Mouse (Mus musculus) hindbrain, embryonic 12.5 days (tissue): ENCODE measurements around the gene Brca1. TPM values are rescaled to one million over a fixed set of nuclear protein-coding genes. Genes with fewer than 3 reads are reported as not detected.

Experiments
- ATAC-seq: fragments of 200-750 bp; cut with Nextera tagmentation; 2 replicates; pipeline ENCODE4 v1.8.0; 2017; ENCODE audit warnings: moderate TSS enrichment; ENCODE audit not compliant: low FRiP score
- H3K27ac ChIP-seq: fragments of 300-500 bp; sonication (generic); 2 replicates; pipeline ENCODE4 v1.5.1; 2016; ENCODE audit warnings: mild to moderate bottlenecking
- H3K27me3 ChIP-seq: fragments of 300-500 bp; sonication (generic); 2 replicates; pipeline ENCODE4 v1.6.1; 2016; ENCODE audit warnings: mild to moderate bottlenecking
- H3K36me3 ChIP-seq: fragments of 300-500 bp; sonication (generic); 2 replicates; pipeline ENCODE4 v1.6.1; 2016; ENCODE audit warnings: mild to moderate bottlenecking
- H3K4me1 ChIP-seq: fragments of 300-500 bp; sonication (generic); 2 replicates; pipeline ENCODE4 v1.6.1; 2016
- H3K4me2 ChIP-seq: fragments of 300-500 bp; sonication (generic); replicated peaks from 2 replicates; pipeline ENCODE4 v1.6.1; 2016; ENCODE audit warnings: mild to moderate bottlenecking
- H3K4me3 ChIP-seq: fragments of 300-500 bp; sonication (generic); 2 replicates; pipeline ENCODE4 v1.5.1; 2016; ENCODE audit warnings: mild to moderate bottlenecking
- H3K9ac ChIP-seq: fragments of 300-500 bp; sonication (generic); 2 replicates; pipeline ENCODE4 v1.6.1; 2016; ENCODE audit warnings: mild to moderate bottlenecking, moderate library complexity
- H3K9me3 ChIP-seq: fragments of 300-500 bp; sonication (generic); replicated peaks from 2 replicates; pipeline ENCODE4 v1.6.1; 2016; ENCODE audit warnings: mild to moderate bottlenecking
- WGBS: fragments of 180-500 bp; shearing (Covaris S2); methylation state at CpG from one replicate; pipeline ENCODE4 v1.1.7; 2016; 5-methylcytosine and 5-hydroxymethylcytosine counted together
- polyA plus RNA-seq: library from polyadenylated mRNA; unstranded; fragments of >200 nt; fragmentation: Nextera tagmentation; extraction: Ambion mirVana; gene quantifications from 2 replicates; pipeline ENCODE4 v1.2.1, GENCODE M21; 2016

The Brca1 gene
- polyA plus RNA-seq, 1 experiment from 2014 or later: 12.1 TPM

- Histone ChIP-seq H3K36me3 (peaks cover 43% of the 10 kb centered on the region), H3K27me3 (no peaks in the 10 kb centered on the region), H3K4me1 (no peaks in the 10 kb centered on the region), H3K4me2 (no peak overlapping the region), H3K9ac (no peak overlapping the region), H3K9me3 (no peaks in the 10 kb centered on the region), H3K4me3 (no peak overlapping the region), H3K27ac (no peak overlapping the region)
- ATAC-seq: no peak
- WGBS: 92% methylated on average over 10 of the region's 10 CpGs
Observed at GRCm38 (mm10) chr11:101525056-101525455, 26.7 kb downstream of the Brca1 start.

GRCm38 (mm10) chr11:101524446-101524845, 27.3 kb downstream of the Brca1 start:
- Histone ChIP-seq H3K9ac (no peak overlapping the region), H3K9me3 (no peaks in the 10 kb centered on the region), H3K27me3 (no peaks in the 10 kb centered on the region), H3K4me2 (no peak overlapping the region), H3K27ac (no peak overlapping the region), H3K4me3 (no peak overlapping the region), H3K36me3 (peaks cover 43% of the 10 kb centered on the region), H3K4me1 (no peaks in the 10 kb centered on the region)
- no peak for ATAC-seq
- WGBS: 94% methylated on average over 8 of the region's 8 CpGs

- Histone ChIP-seq H3K36me3 (peaks cover 25% of the 10 kb centered on the region), H3K4me2 (no peak overlapping the region), H3K9ac (no peak overlapping the region), H3K4me3 (no peak overlapping the region), H3K9me3 (no peaks in the 10 kb centered on the region), H3K4me1 (no peaks in the 10 kb centered on the region), H3K27me3 (no peaks in the 10 kb centered on the region), H3K27ac (no peak overlapping the region)
- ATAC-seq: no peak
- WGBS: 93% methylated on average over 6 of the region's 6 CpGs
Observed at GRCm38 (mm10) chr11:101519364-101519763, 32.4 kb downstream of the Brca1 start.

- Histone ChIP-seq H3K27ac (no peak overlapping the region), H3K4me1 (no peaks in the 10 kb centered on the region), H3K27me3 (no peaks in the 10 kb centered on the region), H3K4me3 (no peak overlapping the region), H3K4me2 (no peak overlapping the region), H3K36me3 (peaks cover 25% of the 10 kb centered on the region), H3K9me3 (no peaks in the 10 kb centered on the region), H3K9ac (no peak overlapping the region)
- WGBS: 83% methylated on average over 5 of the region's 5 CpGs
- no peak for ATAC-seq
Observed at GRCm38 (mm10) chr11:101518937-101519336, 32.8 kb downstream of the Brca1 start.

- H3K9ac ChIP-seq: no peak overlapping the region
- H3K4me2 ChIP-seq: no peak overlapping the region
- ATAC-seq: no peak
- H3K27ac ChIP-seq: no peak overlapping the region
- H3K9me3 ChIP-seq: no peaks in the 10 kb centered on the region
- H3K4me1 ChIP-seq: no peaks in the 10 kb centered on the region
- H3K27me3 ChIP-seq: no peaks in the 10 kb centered on the region
- no peak overlapping the region for H3K4me3 ChIP-seq
- 95% methylated on average over 7 of the region's 7 CpGs for WGBS
- H3K36me3 ChIP-seq: peaks cover 24% of the 10 kb centered on the region
Observed at GRCm38 (mm10) chr11:101507090-101507489, 44.7 kb downstream of the Brca1 start.

- H3K9ac ChIP-seq: no peak overlapping the region
- H3K4me3 ChIP-seq: no peak overlapping the region
- no peak overlapping the region for H3K4me2 ChIP-seq
- H3K9me3 ChIP-seq: no peaks in the 10 kb centered on the region
- H3K4me1 ChIP-seq: no peaks in the 10 kb centered on the region
- peaks cover 22% of the 10 kb centered on the region for H3K36me3 ChIP-seq
- ATAC-seq: no peak
- H3K27ac ChIP-seq: no peak overlapping the region
- no peaks in the 10 kb centered on the region for H3K27me3 ChIP-seq
- WGBS: 84% methylated on average over 5 of the region's 5 CpGs
Observed at GRCm38 (mm10) chr11:101506269-101506780, 45.4 kb downstream of the Brca1 start.

- Histone ChIP-seq H3K36me3 (peaks cover 5% of the 10 kb centered on the region; the same call in 1 of the 2 replicates), H3K9ac (no peak overlapping the region), H3K4me2 (no peak overlapping the region), H3K27ac (peak overlapping the region; percentile 81; the same call in 1 of the 2 replicates), H3K4me1 (peaks cover 13% of the 10 kb centered on the region), H3K9me3 (no peaks in the 10 kb centered on the region), H3K4me3 (no peak overlapping the region), H3K27me3 (no peaks in the 10 kb centered on the region)
- no peak for ATAC-seq
- 76% methylated on average over 6 of the region's 6 CpGs for WGBS
Observed at GRCm38 (mm10) chr11:101486126-101486525, 65.6 kb downstream of the Brca1 start.

- Histone ChIP-seq H3K4me3 (no peak overlapping the region), H3K4me1 (peaks cover 18% of the 10 kb centered on the region), H3K27me3 (no peaks in the 10 kb centered on the region), H3K9ac (no peak overlapping the region), H3K27ac (peak overlapping the region; percentile 81), H3K4me2 (no peak overlapping the region), H3K9me3 (no peaks in the 10 kb centered on the region), H3K36me3 (peaks cover 5% of the 10 kb centered on the region; the same call in 1 of the 2 replicates)
- 50% methylated on average over 6 of the region's 6 CpGs for WGBS
- ATAC-seq: no peak; the same call in 1 of the 2 replicates
Observed at GRCm38 (mm10) chr11:101485509-101486028, 66.2 kb downstream of the Brca1 start.

GRCm38 (mm10) chr11:101484814-101485213, 66.9 kb downstream of the Brca1 start:
- Histone ChIP-seq H3K9me3 (no peaks in the 10 kb centered on the region), H3K27me3 (no peaks in the 10 kb centered on the region), H3K27ac (peak overlapping the region; percentile 81; the same call in 1 of the 2 replicates), H3K4me2 (no peak overlapping the region), H3K36me3 (peaks cover 5% of the 10 kb centered on the region; the same call in 1 of the 2 replicates), H3K4me3 (no peak overlapping the region), H3K4me1 (peaks cover 24% of the 10 kb centered on the region), H3K9ac (no peak overlapping the region)
- no peak for ATAC-seq
- WGBS: 88% methylated on average over 7 of the region's 7 CpGs

- Histone ChIP-seq H3K27ac (peak overlapping the region; percentile 87), H3K4me1 (peaks cover 30% of the 10 kb centered on the region), H3K27me3 (no peaks in the 10 kb centered on the region), H3K9ac (no peak overlapping the region), H3K4me2 (no peak overlapping the region), H3K4me3 (no peak overlapping the region), H3K9me3 (no peaks in the 10 kb centered on the region), H3K36me3 (no peaks in the 10 kb centered on the region; the same call in 1 of the 2 replicates)
- 72% methylated on average over 6 of the region's 6 CpGs for WGBS
- ATAC-seq: no peak
Observed at GRCm38 (mm10) chr11:101484245-101484644, 67.5 kb downstream of the Brca1 start.

GRCm38 (mm10) chr11:101483804-101484203, 68.0 kb downstream of the Brca1 start:
- Histone ChIP-seq H3K27ac (peak overlapping the region; percentile 87), H3K27me3 (no peaks in the 10 kb centered on the region), H3K4me2 (no peak overlapping the region), H3K9ac (no peak overlapping the region), H3K9me3 (no peaks in the 10 kb centered on the region), H3K4me1 (peaks cover 34% of the 10 kb centered on the region), H3K36me3 (no peaks in the 10 kb centered on the region; the same call in 1 of the 2 replicates), H3K4me3 (no peak overlapping the region)
- 31% methylated on average over 3 of the region's 3 CpGs for WGBS
- ATAC-seq: no peak

GRCm38 (mm10) chr11:101480912-101481311, 70.8 kb downstream of the Brca1 start:
- peaks cover 48% of the 10 kb centered on the region for H3K4me1 ChIP-seq

GRCm38 (mm10) chr11:101479171-101479635, 72.6 kb downstream of the Brca1 start:
- WGBS: 2% methylated on average over 18 of the region's 18 CpGs
- Histone ChIP-seq H3K9ac (peak overlapping the region; percentile 48), H3K4me1 (peaks cover 47% of the 10 kb centered on the region), H3K4me2 (peak overlapping the region; percentile 42), H3K27ac (peak overlapping the region; percentile 95), H3K4me3 (peak overlapping the region; percentile 16), H3K9me3 (no peaks in the 10 kb centered on the region), H3K36me3 (no peaks in the 10 kb centered on the region), H3K27me3 (no peaks in the 10 kb centered on the region)
- peak; percentile 79 for ATAC-seq

More at GRCm38 (mm10) chr11:101480912-101481311, 70.8 kb downstream of the Brca1 start:
- no peaks in the 10 kb centered on the region for H3K9me3 ChIP-seq
- no peaks in the 10 kb centered on the region for H3K36me3 ChIP-seq
- H3K27ac ChIP-seq: peak overlapping the region; percentile 95; the same call in 1 of the 2 replicates
- no peaks in the 10 kb centered on the region for H3K27me3 ChIP-seq
- H3K9ac ChIP-seq: no peak overlapping the region
- H3K4me3 ChIP-seq: no peak overlapping the region
- 58% methylated on average over 6 of the region's 6 CpGs for WGBS
- no peak overlapping the region for H3K4me2 ChIP-seq
- no peak for ATAC-seq
